8 mouse cellular contexts compared by ENCODE assay signal in genomic region chr11:117345022-117345765, GRCm38 (mm10).
A peak's percentile ranks its signal among the peaks of the same experiment; 100 is the strongest.
DNase-seq lines count a peak whose midpoint lies in the region; ATAC-seq and TF ChIP-seq lines count a peak whose summit lies in the region.

No protein-coding gene starts in this region.

- 0 out of 2 replicates have a peak, but pooled peaks cover 2% of the 10 kb centered on the region for H3K36me3 ChIP-seq in embryonic facial prominence, embryonic 14.5 days (ENCODE audit: control insufficient read depth, insufficient read depth, low read length)
- H3K36me3 ChIP-seq in hindbrain, embryonic 15.5 days = no peaks in the 10 kb centered on the region

- ATAC-seq in embryonic facial prominence, embryonic 14.5 days (ENCODE audit: low read depth) = peak; percentile 80
- peak; percentile 75 for ATAC-seq in hindbrain, embryonic 15.5 days (ENCODE audit: low FRiP score, low read depth)

- peaks cover 75% of the 10 kb centered on the region for H3K4me1 ChIP-seq in embryonic facial prominence, embryonic 14.5 days (ENCODE audit: control insufficient read depth, insufficient read depth, low read length)
- peaks cover 93% of the 10 kb centered on the region for H3K4me1 ChIP-seq in hindbrain, embryonic 15.5 days (replicated peaks)

- no peak for TF ChIP-seq CTCF in layer of hippocampus, adult 2 months (conservative IDR thresholded peaks at IDR 0.05)

- no peak overlapping the region for H3K27ac ChIP-seq in layer of hippocampus, adult 2 months
- H3K27ac ChIP-seq in embryonic facial prominence, embryonic 14.5 days (replicated peaks; ENCODE audit: low read depth, low read length) = peak overlapping the region; percentile 84
- peak overlapping the region; percentile 81 for H3K27ac ChIP-seq in hindbrain, embryonic 15.5 days (replicated peaks)

- peak; percentile 60 to 72 for DNase-seq in layer of hippocampus, postnatal 10 days (ENCODE audit: low spot score in 2 of 2)
- DNase-seq in layer of hippocampus, adult 2 months (ENCODE audit: low spot score in 2 of 2) = no peak
- peak; percentile 92 for DNase-seq in embryonic facial prominence, embryonic 14.5 days (ENCODE audit: low spot score)
- peak; percentile 50 for DNase-seq in lung, postnatal 25 days (ENCODE audit: low spot score)
- DNase-seq in testis, postnatal 14 days (ENCODE audit: low spot score) = peak; percentile 53
- DNase-seq in gastrocnemius, postnatal 10 days = no peak
- DNase-seq in adrenal gland, adult 18-20 months (ENCODE audit: low spot score in 2 of 2) = no peak

- H3K27me3 ChIP-seq in embryonic facial prominence, embryonic 14.5 days (replicated peaks; ENCODE audit: control insufficient read depth, insufficient read depth, low read length) = no peaks in the 10 kb centered on the region
- no peaks in the 10 kb centered on the region for H3K27me3 ChIP-seq in hindbrain, embryonic 15.5 days

- H3K4me3 ChIP-seq in layer of hippocampus, adult 2 months = no peak overlapping the region
- no peak overlapping the region for H3K4me3 ChIP-seq in embryonic facial prominence, embryonic 14.5 days (ENCODE audit: low read depth, low read length)
- H3K4me3 ChIP-seq in hindbrain, embryonic 15.5 days = no peak overlapping the region

- H3K4me2 ChIP-seq in embryonic facial prominence, embryonic 14.5 days (ENCODE audit: low read depth, low read length) = peak overlapping the region; percentile 41
- peak overlapping the region; percentile 34; the same call in 1 of the 2 replicates for H3K4me2 ChIP-seq in hindbrain, embryonic 15.5 days

- peak overlapping the region; percentile 30; the same call in 1 of the 2 replicates for H3K9ac ChIP-seq in embryonic facial prominence, embryonic 14.5 days (ENCODE audit: low read depth, low read length)
- H3K9ac ChIP-seq in hindbrain, embryonic 15.5 days = no peak overlapping the region

- WGBS in embryonic facial prominence, embryonic 14.5 days = 8% methylated on average over 12 of the region's 12 CpGs
- 26% methylated on average over 12 of the region's 12 CpGs for WGBS in hindbrain, embryonic 15.5 days

- no peaks in the 10 kb centered on the region for H3K9me3 ChIP-seq in embryonic facial prominence, embryonic 14.5 days (ENCODE audit: control insufficient read depth, low read length)
- H3K9me3 ChIP-seq in hindbrain, embryonic 15.5 days = no peaks in the 10 kb centered on the region

Comparison
In these comparisons a context has a peak if more than half of its experiments do, and no peak if none do; other contexts are left out.
1. DNase-seq: peak in layer of hippocampus, postnatal 10 days (2 of 2), embryonic facial prominence, embryonic 14.5 days (single experiment), lung, postnatal 25 days (single experiment) and testis, postnatal 14 days (single experiment); none in layer of hippocampus, adult 2 months (0 of 2), gastrocnemius, postnatal 10 days (single experiment) and adrenal gland, adult 18-20 months (0 of 2).